Mouse (Mus musculus): ENCODE results near the gene Ikzf2.

Gene Ikzf2

DNA sequence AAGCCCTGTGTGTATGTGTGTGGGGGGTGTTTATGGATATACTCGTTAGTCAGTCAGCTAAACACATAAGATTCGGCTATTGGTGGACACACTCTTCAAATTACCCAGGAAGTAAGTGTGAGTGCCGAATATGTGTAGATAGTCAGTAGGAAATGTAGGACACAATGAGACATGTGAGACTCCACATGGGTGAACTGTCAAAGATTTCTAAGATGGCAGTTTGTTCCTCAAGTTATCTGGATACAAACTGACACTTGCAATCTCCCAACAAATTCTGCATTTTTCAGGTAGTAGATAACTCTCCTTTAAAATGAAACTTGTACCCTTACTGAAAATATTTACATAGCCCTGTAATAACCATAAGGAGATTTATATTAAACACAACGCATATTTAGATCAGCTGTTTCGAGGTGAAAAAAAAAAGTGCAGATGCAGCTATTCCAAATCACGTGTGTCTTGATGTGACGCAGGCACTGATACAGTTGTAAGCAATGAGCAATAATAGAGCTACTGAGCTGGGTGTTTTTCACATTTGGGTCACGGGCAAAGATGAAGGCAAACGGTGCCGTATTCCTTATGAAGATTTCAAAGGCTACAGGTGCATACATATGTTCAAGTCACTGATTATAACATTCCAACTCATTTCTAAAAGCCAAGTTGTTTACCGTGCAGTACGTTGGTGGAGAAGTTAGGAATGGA is 87.8 kb downstream of the Ikzf2 start:
- DNase-seq (ENCODE audit: low read depth, low spot score) = no peak

DNA sequence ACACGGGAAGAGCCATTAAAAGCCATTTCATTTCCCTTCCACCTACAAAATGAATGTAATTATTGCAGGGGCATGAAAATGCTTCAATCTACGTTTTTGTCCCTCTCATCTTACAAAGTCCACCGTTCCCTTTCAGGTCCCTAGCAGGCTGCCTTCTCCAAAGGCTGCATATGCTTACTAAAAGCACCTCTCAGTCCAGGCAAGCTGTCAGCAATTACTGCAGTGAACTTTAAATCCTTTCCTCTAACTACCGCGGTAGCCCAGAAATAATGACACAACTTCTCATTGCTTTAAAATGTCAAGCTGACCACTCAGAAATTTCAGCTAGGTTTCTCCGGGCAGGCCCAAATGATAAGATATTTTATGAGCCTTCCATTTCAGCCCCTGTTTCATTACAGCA is 95.2 kb downstream of the Ikzf2 start:
- no peak for DNase-seq (ENCODE audit: low read depth, low spot score)

DNA sequence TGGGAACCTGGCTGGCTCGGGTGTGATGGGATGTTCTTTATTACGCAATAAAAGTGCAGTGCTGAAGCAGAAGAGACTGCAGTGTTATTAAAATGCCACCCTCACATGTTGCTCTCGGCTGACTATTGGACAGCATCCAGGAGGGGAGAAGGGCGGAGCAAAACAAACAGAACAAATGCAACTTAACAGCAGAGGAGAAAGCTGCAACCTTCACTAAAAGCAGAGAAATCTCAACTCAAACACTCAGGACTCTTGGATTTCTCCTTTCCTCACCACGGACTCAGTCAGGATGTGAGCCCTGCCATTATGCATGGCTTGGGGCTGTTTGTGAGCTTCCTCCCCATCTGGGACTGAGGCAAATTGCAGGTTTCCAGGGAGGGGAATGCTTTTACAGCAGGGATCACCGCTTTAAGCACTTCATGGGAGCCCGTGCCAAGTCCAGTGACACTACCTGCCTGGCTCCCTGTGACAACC is 95.7 kb downstream of the Ikzf2 start:
- no peak for DNase-seq (ENCODE audit: low read depth, low spot score)

DNA sequence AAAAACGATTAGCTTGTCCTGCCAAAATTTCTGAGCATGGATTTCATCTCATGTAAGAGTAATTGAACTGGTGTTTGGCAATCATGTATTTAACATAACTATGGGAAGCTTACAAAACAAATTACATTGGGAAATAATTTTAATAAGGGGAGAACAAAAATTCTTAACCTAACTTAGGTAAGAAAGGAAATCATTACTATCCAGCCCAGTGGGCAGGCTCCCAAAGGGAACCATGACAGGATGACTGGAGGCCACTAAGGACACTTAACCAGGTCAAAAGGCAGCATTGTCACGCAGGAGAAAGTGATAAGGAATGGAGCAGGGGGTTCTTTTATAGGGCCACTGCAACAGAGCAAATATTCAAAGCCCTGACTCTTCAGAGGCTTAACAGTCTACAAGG is 101.5 kb downstream of the Ikzf2 start:
- DNase-seq (ENCODE audit: low read depth, low spot score) = no peak

DNA sequence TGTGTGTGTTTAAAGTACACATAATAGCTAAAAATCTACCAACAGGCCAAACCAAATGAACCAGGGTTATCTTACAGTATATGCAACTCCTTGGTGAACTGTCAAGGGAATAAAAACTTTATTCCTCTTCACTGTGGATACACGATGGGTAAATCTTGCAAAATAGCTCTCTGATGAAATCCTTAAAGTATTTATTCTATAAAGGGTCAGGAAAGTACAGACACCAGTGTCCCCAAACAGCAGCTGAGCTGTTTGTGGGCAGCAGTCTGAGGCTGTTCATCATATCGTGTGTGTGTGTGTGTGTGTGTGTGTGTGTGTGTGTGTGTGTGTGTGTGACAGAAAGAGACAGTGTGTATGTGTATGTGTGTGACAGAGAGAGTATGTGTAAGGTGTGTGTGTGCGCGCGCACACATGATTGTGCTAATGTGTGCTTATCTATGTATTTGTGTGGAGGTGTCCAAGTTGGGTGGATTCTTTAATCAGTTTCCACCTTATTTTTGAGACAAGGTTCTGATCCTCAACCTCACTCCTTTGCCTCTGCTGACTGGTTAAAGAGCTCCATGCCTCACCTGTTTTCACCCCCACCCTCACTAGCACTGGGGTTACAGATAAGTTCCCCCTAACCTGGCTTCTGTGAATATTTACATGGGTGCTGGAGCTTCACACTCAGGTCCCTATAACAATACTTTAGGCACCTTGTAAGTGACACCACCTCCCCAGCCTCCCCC is 102.9 kb downstream of the Ikzf2 start:
- DNase-seq (ENCODE audit: low read depth, low spot score) = no peak

DNA sequence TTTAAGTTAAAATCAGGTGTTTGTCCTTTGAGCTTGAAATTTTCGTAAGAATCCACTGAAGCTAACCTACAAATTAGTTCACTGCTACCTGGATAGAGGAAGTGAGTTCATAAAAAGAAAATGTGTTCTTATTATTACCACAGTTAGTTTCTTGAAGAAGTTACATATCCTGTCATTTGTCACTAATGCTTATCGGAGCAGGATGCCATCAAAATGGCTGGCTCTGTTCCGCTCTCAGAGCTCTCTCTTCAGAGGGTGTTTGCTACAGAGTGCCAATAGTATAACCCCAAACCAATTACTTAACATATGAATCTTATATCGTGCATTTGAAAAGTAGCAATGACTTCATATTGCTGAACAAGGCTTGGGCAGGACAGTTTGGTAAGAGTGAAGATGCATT is 108.1 kb downstream of the Ikzf2 start:
- no peak for DNase-seq (ENCODE audit: low read depth, low spot score)

DNA sequence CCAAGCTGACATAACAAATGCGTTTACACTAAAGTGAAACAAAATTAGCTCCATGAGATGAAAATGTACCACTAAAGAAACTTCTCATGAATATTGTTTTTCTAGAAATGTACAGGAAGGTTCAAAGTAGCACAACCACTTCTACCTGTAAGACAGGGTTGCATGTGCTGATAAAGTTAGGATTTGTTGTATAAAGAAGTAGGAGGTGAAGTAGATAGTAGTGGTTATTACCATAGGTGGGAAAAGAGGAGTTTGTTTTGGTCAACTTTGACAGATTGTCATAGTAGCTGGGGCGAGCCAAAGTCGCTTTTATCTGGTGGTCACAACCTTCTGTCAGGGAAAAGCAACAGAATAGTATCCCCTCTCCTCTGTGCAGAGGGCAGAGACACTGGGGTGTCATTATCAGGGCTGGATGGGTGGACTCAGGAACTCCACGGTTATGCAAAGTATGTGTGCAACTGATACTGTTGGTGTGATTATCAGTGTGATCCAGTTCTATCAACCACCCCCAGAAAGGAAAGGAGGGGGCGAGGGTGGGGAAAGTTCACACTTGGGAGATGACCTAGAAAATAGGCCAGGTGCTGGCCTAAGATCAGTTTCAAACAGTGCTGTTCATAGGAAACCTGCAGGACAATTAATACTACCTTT is 127.5 kb downstream of the Ikzf2 start:
- DNase-seq (ENCODE audit: low read depth, low spot score) = no peak

DNA sequence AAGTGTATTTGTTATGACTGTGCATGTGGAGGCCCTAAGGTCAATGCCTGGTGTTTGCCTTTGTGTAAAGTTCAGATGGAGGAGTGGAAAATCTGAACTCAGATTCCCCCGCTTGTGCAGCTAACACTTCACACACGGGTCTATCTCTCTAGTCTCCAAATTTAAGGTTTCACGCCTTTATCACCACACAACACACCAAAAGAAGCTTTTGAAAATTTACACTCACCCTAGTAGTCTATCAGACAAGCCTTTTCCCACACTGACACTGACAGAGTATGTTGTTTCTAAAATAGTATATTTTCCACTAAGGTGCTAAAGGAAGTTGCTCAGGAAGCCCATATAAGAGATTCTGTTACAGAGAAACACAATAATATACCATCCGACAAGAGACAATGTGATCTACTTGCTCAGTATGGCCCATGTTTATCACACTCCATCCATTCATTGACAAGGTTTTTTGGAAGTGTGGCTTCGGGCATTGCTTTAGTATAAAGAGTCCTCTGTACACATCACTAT is 131.4 kb downstream of the Ikzf2 start:
- DNase-seq (ENCODE audit: low read depth, low spot score) = no peak

DNA sequence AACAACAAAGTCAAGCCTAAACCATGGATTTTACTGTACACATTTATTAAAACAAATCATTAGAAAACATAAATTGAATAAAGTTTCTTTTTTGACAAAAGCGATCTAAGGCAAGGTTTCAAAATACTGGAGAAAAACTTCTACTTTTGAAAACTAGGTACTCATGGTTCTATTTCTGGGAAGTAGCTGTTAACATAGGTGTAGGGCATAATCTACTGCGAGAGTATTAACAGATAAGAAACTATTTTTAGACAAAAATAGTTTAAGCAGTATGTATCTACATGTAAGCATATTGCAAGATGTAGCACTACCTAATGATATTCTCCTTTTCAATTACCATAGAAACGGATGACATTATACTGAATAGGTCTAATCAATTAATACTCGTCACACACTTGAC is 137.1 kb downstream of the Ikzf2 start:
- no peak for DNase-seq (ENCODE audit: low read depth, low spot score)

DNA sequence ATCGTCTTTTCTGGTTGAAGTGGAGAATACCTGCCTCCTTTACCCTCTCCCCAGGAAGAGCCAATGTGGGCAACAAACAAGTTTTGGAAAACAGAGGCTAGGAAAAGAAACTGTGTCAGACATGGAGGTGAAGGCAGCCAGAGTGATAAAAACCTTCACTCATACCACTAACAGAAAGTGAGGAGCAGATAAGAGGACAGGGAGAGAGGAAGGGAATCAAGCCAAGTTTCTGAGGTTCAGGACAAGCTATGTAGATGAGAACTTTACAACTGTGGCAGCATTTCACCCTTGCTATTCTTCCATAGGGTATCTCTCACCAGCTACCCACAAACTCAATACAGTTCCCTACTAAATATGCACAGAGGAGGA is 141.2 kb downstream of the Ikzf2 start:
- DNase-seq (ENCODE audit: low read depth, low spot score) = no peak

DNA sequence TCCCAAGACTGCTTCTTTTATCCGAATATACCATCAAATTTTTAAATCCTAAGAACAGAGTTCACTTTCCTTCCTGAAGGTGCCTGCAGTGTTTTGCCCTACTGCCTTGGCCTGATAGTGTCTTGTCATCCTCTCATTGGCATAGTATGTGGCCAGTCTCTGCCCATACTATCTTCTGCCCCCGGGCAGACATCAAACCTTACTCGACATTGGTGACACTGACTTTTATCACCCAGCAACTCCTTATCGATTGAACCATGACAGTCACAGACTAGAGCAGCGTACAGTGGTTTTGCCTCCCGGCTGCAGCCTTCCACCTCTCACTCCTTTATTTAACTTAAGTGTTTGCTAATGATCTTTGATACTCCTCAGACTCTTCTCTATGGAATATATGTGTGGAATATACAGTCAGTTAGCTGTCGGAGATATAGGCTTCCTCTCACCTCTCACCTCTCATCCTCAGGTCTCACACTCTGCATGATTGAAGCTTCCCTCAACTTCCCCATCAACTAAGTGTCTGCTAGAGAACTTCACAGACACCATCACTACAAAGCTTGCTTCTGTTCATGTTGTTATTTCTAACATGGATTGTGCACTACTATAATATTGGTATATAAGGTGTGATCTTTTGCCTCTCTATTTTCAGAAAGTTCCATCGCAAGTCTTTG is 141.7 kb downstream of the Ikzf2 start:
- no peak for DNase-seq (ENCODE audit: low read depth, low spot score)

DNA sequence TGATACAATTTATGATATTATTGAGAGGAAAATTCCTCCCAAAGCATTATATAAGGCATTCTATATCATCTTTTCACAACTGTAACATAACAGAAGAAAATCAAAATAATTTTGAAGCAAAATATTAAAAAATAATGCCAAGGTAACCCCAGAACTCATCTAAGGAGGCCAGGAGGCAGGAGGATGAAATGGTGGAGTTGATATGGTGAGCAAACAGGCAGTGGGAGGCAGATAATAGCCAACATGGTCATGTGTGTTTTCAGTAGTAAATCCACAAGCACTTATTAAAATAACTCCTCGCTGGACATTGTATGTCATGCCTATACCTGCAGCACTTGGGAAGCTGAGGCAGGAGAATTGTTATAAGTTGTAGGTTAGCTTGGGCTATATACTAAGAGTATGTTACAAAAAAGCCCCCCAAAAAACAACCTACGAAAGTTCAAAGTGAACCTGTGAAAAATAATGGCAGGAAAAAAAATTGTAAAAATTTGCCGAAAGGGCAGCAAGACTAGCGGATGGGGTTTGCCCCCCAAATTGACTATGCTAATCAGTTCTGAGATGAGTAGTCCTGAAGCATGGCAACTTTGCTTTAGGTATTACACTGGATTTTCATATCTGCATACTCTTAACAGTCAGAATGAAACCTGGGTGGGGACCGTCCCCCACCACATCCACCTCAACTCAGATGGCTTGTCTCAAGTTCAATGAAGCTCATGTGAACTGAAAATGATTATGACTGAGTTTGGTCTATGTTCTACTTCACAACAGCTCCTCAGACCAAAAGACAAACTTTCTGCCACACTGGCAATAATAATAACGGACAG is 143.1 kb downstream of the Ikzf2 start:
- DNase-seq (ENCODE audit: low read depth, low spot score) = no peak

DNA sequence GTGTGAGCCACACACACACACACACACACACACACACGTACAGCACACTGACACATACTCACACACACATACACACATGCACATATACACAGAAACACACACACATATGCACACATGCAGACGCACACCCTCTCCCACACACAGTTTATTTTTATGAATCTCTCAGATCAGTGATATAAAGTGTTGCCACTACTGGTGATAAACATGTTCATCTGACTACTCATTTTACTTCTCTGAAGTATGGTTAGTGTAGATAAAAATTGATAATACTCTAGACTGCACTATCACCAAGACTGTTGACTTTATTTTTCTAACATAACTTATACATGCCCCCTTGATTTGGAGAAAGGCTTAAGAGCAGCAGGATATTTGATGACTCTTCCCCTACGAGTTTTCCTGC is 144.5 kb downstream of the Ikzf2 start:
- no peak for DNase-seq (ENCODE audit: low read depth, low spot score)

DNA sequence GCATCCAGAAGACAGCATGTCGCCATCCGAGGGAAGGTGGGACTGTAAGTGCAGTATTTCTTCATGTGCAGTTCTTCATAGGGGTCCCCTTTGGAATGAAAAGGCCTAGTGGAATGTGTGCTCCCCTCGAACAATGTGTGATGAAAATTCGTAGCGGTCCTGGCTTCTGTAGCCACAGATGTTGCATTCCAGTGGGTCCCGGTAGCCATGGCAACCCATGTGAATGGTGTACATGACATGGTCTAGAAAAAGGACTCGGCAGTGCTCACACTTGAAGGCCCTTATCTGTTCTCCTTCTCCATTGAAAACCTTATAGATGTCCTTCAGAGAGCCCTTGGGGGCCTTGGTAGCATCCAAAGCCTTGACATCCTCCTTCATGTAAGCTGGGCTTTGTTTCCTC is 148.4 kb downstream of the Ikzf2 start:
- DNase-seq (ENCODE audit: low read depth, low spot score) = no peak

DNA sequence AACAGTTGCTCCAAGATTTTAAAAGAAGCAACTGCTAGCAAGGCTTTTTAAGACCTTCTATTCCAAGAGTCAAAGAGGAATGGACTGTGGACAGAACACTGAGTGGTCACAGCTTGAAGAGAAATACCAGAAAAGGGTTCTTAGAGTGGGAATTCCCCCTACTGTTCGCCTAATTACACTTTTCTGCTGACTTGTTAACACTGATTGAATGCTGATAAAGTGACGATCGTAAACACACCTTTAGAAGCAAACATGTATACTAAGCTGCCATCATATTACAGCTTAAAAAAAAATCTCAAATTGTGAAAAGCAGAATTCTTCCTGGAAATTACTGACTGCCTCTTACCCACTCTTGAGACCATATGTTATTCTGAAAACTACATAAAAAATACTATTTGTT is 149.4 kb downstream of the Ikzf2 start:
- DNase-seq (ENCODE audit: low read depth, low spot score) = no peak

DNA sequence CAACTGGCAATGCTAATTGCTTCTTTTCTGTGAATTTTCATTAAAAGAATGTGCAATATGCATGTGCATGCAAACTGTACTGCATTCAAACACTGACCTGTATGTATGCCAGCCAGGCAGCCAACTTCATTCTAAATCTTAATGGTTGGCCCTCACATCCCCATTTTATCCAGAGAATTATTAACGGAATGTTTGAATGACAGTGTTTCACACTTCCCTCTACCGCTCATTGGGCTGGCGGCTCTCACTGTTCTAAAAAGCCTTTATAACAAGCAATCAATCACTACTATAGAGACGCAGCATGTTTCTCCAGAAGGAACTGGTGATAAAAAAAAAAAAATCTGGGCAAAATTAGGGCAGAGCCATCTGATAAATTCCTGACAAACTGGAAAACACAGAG is 151.5 kb downstream of the Ikzf2 start:
- no peak for DNase-seq (ENCODE audit: low read depth, low spot score)

DNA sequence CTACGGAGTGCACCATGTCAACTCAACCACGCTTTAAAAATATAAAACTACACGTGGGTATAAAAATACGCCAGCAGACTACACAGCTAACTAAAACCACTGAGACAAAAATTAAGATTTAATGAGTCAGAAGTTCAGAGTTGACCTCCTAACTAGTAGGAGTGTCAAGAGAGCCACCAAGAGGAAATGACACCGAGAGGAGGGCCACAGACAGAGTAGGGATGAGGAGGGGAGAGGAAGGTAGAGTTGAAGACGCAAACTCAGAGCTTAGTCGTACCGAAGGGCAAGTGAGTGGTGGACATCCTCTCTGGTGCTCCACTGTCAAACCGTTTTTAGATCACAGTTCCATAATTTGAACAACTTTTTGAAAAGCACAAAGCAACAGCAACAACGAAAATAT is 154.0 kb downstream of the Ikzf2 start:
- DNase-seq (ENCODE audit: low read depth, low spot score) = no peak

DNA sequence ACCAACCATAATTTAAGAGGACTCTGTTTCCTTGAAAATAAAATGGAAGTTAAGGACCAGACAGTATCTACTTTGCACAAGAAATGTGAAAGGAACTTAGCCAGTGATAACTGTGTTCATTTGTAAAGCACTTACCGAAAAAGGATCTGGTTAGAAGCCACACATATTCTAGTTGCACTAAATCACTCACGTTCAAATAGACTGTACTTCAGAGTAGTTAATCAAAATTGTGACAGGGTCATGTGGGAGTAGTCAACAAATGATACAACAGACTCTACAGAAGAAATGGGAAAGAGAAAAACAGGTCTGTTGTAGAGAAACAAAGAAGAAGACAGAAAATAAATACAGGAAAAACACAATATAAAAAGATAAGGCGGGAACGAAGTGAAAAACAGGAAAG is 158.3 kb downstream of the Ikzf2 start:
- no peak for DNase-seq (ENCODE audit: low read depth, low spot score)

DNA sequence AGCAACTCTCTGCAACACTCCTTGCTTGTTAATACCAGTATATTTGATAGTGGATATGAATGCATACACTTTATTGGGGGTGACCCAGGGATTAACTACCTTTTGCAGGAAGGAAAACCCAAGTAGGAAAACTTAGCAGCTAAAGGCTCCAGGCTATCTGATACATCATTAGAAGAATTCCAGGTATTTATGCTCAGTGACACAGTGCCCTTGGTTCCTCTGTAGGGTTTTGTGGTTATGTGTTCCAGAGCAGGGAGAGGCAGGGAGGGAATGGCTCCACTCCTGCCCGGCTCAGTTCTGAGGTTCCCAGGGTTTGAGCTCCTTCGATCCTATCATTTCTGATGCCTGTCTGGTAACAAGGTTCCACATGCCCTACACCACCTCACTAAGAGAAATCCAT is 165.4 kb downstream of the Ikzf2 start:
- no peak for DNase-seq (ENCODE audit: low read depth, low spot score)

DNA sequence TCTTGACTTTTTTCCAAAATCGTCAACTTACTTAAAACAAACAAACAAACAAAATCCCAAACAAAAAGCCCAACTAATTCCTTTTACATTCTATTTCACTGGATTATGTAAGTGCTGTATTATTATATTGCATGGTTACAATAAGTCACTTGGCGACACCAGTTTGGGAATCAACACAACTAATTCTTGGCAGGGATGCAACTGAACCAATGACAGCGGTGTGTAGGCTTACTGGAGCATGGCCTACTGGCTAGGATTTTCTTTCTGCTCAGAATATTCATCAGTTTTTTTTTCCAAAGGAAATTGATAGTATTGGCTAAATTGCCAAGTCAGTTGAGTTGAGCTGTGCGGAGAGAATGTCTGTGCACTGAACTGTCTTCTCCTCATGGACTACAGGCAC is 167.7 kb downstream of the Ikzf2 start:
- DNase-seq (ENCODE audit: low read depth, low spot score) = no peak

DNA sequence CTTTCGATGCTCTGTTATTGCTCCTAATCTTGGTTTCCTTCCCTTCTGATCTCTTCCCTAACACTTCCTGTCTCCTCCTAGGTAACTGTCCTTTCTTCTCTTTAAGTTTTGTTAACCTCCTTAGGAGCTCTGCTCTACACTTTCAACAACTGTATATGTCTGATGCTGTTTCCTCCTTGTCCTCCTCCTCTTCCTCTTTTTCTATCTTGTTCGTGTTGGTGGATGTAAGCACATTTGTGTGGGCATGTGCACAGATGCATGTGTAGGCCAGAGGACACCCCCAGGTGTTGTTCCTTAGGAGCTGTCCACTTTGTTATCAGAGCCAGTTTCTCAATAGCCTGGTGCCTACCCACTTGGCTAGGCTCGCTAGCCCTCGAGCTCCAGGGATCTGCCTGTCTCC is 169.0 kb downstream of the Ikzf2 start:
- DNase-seq (ENCODE audit: low read depth, low spot score) = no peak
